Mouse (Mus musculus): ENCODE data around the gene Akr1c14. TPM values are rescaled to one million over a fixed set of nuclear protein-coding genes. Genes with fewer than 3 reads are reported as not detected.
"Not testable (repeated sequence)": the region's sequence is repeated elsewhere in the genome, so short reads cannot be mapped to it uniquely, and the experiment has no call there.

Gene Akr1c14
- total RNA-seq, 2 experiments from 2014 or later, result 2.5 to 14.8 TPM

DNA sequence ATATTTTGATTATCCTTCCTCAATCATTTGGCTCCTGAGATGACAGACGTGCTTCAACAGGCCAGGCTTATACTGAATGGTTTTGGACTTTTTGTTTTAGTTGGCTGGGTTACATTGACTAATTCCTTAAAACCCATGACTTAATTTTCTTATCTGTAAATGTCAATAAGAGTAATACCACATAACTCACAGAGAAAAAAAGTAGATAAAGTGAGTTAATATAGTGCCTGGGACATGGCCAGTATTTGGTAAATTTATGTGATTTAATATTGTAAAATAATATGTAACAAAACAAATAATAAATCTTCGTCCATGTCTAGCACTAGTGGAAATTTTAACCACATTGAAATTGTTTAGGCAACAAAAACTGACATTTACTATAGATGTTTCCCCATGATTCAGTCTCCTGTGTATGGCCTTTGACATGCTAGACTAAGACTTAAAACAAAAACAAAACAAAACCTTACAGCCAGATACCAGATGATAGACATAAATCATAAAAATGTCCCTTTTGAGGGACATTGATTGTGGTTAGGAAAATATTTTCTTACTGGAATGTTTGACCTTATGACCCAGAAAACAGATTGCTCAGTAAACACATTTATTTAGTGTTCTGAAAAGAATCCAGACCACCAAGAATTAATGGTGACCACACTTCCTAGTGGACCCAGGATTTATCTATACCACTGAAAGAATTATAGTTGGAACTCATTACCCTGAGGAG, 70.5 kb downstream of the Akr1c14 start:
- DNase-seq (ENCODE audit: low spot score in 2 of 2), result no peak

GRCm38 (mm10) chr13:4123146-4123545, 74.3 kb downstream of the Akr1c14 start:
- DNase-seq (ENCODE audit: low spot score in 2 of 2), result no peak

DNA sequence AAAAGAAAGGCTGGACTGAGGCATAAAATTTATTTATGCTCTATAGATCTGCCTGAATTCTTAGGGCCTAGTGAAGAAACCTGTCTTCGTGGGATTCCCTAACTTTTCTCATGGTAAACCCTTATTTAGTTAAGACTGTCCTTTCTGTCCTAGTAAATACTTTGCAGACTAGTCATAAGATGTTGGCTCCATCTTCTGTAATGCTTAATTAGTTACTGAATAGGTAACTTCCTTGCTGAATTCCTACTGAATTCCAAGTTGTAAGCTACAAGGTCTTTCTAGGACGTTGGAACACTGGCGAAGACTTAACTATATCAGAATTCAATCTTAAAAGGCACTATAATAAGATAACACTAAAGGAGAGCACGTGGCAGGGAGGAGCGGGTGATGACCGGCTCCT, 75.7 kb downstream of the Akr1c14 start:
- DNase-seq (ENCODE audit: low spot score in 2 of 2), result not testable (repeated sequence)

DNA sequence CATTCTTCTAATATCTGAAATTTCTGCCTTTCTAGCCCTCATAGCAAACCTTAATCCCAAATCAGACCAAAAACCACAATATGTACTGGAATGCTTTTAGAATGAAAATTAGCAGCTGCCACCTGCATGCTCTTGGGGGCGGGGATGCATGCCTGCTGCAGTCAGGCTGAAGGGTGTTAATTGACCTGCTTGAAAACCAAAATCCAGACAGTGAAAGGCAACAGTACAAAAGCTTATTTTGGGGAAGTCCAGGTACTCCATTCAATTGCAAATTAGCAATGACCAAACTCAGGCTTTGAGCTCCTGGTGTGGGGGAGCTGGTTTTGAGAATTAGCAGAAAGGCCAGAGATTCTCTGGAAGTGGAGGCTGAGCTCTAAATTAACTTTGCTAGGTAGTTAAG, 77.0 kb downstream of the Akr1c14 start:
- DNase-seq (ENCODE audit: low spot score in 2 of 2), result not testable (repeated sequence)

DNA sequence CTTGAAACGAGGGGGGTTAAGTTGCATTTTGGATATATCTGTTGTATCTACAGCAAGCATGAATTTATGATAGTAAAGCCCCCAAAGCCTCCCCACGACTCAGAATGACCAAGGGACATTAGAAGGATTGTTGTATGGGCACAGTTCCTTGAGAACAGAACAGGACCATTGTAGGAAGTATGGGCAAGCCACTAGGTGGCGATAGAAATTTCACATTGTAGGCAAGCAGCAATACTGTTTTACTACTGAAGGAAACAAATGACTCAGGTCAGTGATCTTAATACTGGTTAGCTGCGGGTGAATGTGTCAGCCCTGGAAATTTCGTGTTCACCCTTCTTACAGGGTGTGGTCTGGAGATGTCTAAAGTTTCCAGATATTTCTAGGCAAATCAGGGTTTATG, 80.3 kb downstream of the Akr1c14 start:
- no peak for DNase-seq (ENCODE audit: low spot score in 2 of 2)

DNA sequence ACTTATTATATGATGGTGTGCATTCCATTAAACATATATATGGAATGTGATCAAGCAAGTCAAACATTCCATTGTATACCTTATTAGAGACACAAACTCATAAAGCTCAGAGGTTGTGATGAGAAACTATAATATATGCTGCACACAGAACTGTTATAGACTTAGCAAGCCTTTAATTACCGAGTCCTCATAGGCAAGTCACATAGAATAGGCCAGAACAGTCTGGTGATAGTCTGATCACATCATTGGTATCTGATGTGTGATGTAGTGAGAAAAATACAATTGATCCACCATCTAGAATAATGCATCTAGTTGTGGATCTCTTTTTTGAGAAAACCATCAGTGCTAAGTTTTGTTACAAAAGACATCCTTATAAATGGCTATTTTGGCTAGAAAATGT, 82.5 kb downstream of the Akr1c14 start:
- no peak for DNase-seq (ENCODE audit: low spot score in 2 of 2)

DNA sequence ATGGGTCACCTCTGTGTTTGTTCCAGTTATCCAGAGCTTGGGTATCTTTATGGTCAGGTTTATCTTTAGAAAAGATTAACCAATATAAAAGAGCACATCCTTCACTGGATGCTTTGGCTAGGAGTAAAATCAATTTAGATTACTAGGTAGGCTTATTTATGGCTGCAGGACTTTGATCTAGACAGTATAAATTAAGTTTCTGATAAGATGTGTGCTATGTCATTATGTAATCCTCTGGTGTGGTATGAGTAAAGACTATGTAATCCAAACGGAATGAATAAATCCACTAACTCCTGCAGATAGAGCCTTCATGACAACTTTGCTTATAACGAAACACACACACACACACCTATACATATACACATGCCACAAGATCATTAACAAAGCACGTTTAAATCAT, 82.9 kb downstream of the Akr1c14 start:
- DNase-seq (ENCODE audit: low spot score in 2 of 2), result no peak

- no peak for DNase-seq (ENCODE audit: low spot score in 2 of 2)
Observed at GRCm38 (mm10) chr13:4133070-4133469, 84.3 kb downstream of the Akr1c14 start.

Other genes starting within 250 kb of the Akr1c14 start
- gene Calml3, start 244.7 kb upstream of the Akr1c14 start, total RNA-seq (2021), result not detected
- gene Calm4, start 211.3 kb upstream of the Akr1c14 start, total RNA-seq (2021), result not detected
- not detected for gene Calm5, start 194.8 kb upstream of the Akr1c14 start, total RNA-seq (2021)
- 100 to 1,000 TPM in 1 of 2 experiments, 10 to 100 TPM in 1; 89.3 to 106 TPM for gene Net1, start 130.8 kb upstream of the Akr1c14 start, total RNA-seq (2021)
- gene Tubal3, start 130.7 kb upstream of the Akr1c14 start, total RNA-seq (2021), result not detected
- 1 to 10 TPM in 1 of 2 experiments, not detected in 1; 1.3 TPM for gene Ucn3, start 103.7 kb upstream of the Akr1c14 start, total RNA-seq (2021)
- 100 to 1,000 TPM; 255 to 446 TPM for gene Akr1c18, start 101.6 kb downstream of the Akr1c14 start, total RNA-seq (2021)
- gene Akr1c13, start 142.1 kb downstream of the Akr1c14 start, total RNA-seq (2021), result 10 to 100 TPM; 17.4 to 21.2 TPM
- 1 to 10 TPM; 3.1 to 7.4 TPM for gene Akr1c19, start 179.7 kb downstream of the Akr1c14 start, total RNA-seq (2021)
- gene Akr1c12, start 230.4 kb downstream of the Akr1c14 start, total RNA-seq (2021), result 1 to 10 TPM in 1 of 2 experiments, under 1 TPM in 1; 0.92 to 2.0 TPM